Mouse (Mus musculus) urinary bladder, adult 18-20 months (tissue): ENCODE results near the gene Ermard.

Experiments used
- DNase-seq, 2 experiments: peaks; one replicate each; pipeline ENCODE4 v3.0.0; 2022; ENCODE audit warnings: low spot score in 2 of 2, mixed read lengths in 2 of 2

The Ermard gene

DNA sequence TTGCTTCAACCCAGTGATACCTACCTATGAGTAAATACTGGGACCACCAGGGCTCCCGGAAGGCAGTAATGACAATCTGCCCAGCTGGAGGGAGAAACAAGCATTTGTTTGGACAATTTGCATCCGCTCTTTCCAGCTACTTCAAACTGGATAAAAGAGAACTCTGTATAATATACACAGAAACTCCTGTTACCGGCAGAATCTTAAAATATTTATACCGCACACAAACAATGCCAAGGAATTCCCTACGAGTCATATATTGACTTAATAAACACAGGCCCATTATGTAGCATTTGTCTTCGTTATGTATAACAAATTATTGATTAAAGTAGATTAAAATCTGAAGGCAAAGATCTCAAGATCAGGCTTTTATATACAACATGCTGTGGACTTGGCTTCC lies 79.6 kb downstream of the Ermard start:
- no peak for DNase-seq

DNA sequence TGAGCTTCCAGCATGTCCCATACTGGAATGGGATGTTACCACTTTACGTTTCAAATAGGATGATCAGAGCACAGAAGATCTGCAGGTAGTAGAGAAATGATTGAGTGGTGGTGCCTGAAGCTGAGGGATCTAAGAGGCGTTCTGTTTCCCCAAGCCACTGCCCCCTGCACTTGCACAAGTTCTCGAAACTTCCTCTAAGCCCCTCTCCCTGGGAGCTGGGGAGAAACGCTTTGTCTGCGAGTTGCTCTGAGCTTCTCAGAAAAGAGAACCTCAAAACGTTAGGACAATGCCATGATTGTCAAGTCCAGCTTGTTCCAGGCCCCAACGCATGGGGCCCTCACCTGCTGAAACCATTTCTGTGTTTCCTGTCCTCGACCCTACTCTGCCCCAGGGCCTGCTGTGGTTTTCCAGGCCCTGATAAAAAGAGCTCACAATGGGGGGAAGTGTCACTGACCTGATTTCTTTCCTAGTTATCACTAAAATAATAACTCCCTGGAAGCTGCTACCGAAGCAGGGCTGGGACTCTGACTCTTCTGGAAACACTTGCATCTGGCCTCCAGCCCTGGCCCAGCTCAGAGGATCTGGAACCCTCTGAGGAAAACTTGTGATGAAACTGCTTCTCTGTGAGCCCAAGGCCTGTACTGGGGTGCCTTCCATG lies 88.8 kb downstream of the Ermard start:
- DNase-seq: peak in 1 of 2 experiments; percentile 9

DNA sequence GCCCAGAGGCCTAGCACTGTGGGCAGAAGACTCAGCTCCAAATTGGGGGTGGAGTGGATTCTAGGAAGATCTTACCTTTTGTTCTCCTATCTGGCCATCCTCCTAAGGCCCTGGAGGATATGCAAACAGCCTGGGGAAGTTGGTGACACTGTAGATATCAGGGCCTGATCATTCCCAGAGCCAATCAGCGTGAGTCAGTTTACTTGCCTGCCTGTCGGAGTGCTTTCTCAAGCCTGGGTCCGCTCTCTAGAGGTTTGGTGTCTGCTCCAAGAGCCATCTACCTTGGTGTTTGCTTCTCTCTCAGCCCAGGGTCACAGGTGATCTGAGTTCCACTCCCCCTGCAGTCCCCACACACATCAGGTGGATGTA lies 89.3 kb downstream of the Ermard start:
- no peak for DNase-seq

DNA sequence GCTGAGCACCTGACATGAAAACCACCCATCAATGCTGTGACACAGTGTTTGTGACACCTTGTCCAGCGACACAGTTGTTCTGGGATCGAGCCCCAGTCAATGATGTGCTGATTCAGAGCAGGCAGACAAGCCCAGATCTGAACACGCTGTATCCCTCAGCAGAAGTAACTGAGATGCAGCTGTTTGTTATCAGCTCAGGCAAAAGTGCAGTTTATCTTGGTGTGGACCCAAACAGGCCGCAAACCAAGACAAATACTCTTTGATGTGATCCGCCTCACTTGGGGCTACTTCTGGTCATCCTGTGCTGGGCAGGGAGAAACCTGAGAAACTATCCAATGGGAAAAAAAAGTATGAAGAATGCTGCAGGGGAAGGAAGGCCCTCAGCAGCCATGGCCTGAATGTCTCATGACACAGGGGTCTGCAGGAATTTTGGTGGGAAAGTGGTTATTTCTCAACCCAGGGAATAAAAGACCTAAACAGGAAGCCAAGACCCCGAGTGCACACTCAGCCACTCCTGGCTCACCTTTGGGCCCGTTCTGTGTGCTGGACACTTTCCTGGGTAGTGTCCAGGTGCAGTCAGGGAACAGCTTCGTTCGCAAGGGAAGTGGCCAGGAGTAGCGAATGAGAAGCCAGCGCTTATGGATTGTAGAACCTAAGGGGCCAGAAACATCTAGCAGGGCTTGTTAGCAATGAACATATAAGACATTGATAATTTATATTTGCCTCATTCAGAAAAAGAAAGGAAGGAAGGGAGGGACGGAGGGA lies 94.1 kb downstream of the Ermard start:
- no peak for DNase-seq

DNA sequence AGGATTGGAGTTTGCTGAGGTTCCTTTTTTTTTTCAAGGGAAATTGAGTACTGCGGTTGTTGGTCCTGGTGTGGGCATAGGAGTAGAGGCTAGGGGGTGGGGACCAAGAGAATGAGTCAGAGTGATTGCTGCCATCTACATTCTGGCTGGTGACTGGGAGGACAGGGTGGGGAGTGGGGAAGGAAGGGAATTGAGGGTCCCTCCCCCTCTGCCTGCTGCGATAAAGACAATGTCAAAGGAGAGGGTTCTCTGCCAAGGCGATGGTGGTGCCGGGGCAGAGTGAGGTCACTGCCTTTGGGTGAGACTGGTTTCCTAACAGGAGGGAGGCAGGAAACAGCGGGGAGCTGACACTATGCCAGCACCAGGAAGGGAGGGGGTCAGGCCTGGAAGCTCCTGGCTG lies 96.4 kb downstream of the Ermard start:
- no peak for DNase-seq
